Mouse (Mus musculus): ENCODE data around the gene Ptgdr2. TPM values are rescaled to one million over a fixed set of nuclear protein-coding genes. Genes with fewer than 3 reads are reported as not detected.

Gene Ptgdr2
- polyA plus RNA-seq, 1 experiment from 2014 or later = 0.09 TPM

- H3K36me3 ChIP-seq = no peaks in the 10 kb centered on the region
- no peaks in the 10 kb centered on the region for H3K9me3 ChIP-seq
- no peak overlapping the region for H3K4me3 ChIP-seq
- no peak overlapping the region for H3K9ac ChIP-seq (replicated peaks)
- peaks cover 8% of the 10 kb centered on the region for H3K4me1 ChIP-seq
- peaks cover 11% of the 10 kb centered on the region for H3K27me3 ChIP-seq
- WGBS = 89% methylated on average over 5 of the region's 5 CpGs
- no peak overlapping the region for H3K4me2 ChIP-seq (replicated peaks)
- no peak for ATAC-seq (ENCODE audit: low FRiP score, low read depth)
- H3K27ac ChIP-seq (replicated peaks) = no peak overlapping the region
These were observed 883 bp upstream of the Ptgdr2 start for GRCm38 (mm10) chr19:10936077-10936476.

- Histone ChIP-seq H3K27ac (replicated peaks) (no peak overlapping the region), H3K4me3 (no peak overlapping the region), H3K27me3 (peaks cover 20% of the 10 kb centered on the region), H3K4me2 (replicated peaks) (no peak overlapping the region), H3K4me1 (peaks cover 12% of the 10 kb centered on the region), H3K9me3 (no peaks in the 10 kb centered on the region), H3K36me3 (peaks cover 21% of the 10 kb centered on the region), H3K9ac (replicated peaks) (no peak overlapping the region)
- WGBS = 63% methylated on average over 3 of the region's 3 CpGs
- no peak for ATAC-seq (ENCODE audit: low FRiP score, low read depth)
These were observed 1.8 kb downstream of the Ptgdr2 start for GRCm38 (mm10) chr19:10938771-10939170.

- Histone ChIP-seq H3K27me3 (peaks cover 20% of the 10 kb centered on the region), H3K27ac (replicated peaks) (peak overlapping the region; percentile 55), H3K4me1 (peaks cover 12% of the 10 kb centered on the region), H3K4me2 (replicated peaks) (peak overlapping the region; percentile 62), H3K36me3 (peaks cover 36% of the 10 kb centered on the region), H3K4me3 (peak overlapping the region; percentile 39), H3K9me3 (no peaks in the 10 kb centered on the region), H3K9ac (replicated peaks) (peak overlapping the region; percentile 53)
- peak; percentile 93 for ATAC-seq (ENCODE audit: low FRiP score, low read depth)
- WGBS = 19% methylated on average over 37 of the region's 37 CpGs
These were observed 3.3 kb downstream of the Ptgdr2 start for GRCm38 (mm10) chr19:10940097-10940800.

- Histone ChIP-seq H3K36me3 (peaks cover 39% of the 10 kb centered on the region), H3K4me2 (replicated peaks) (peak overlapping the region; percentile 62), H3K9ac (replicated peaks) (peak overlapping the region; percentile 53), H3K4me1 (peaks cover 12% of the 10 kb centered on the region), H3K4me3 (peak overlapping the region; percentile 39), H3K27ac (replicated peaks) (peak overlapping the region; percentile 55), H3K27me3 (peaks cover 20% of the 10 kb centered on the region), H3K9me3 (no peaks in the 10 kb centered on the region)
- 2% methylated on average over 40 of the region's 40 CpGs for WGBS
- ATAC-seq (ENCODE audit: low FRiP score, low read depth) = peak; percentile 87
These were observed 4.0 kb downstream of the Ptgdr2 start for GRCm38 (mm10) chr19:10940801-10941457.

- peaks cover 46% of the 10 kb centered on the region for H3K36me3 ChIP-seq
- no peak overlapping the region for H3K9ac ChIP-seq (replicated peaks)
- no peak overlapping the region for H3K27ac ChIP-seq (replicated peaks)
- H3K9me3 ChIP-seq = no peaks in the 10 kb centered on the region
- WGBS = 87% methylated on average over 3 of the region's 3 CpGs
- peaks cover 14% of the 10 kb centered on the region for H3K27me3 ChIP-seq
- H3K4me2 ChIP-seq (replicated peaks) = no peak overlapping the region
- H3K4me3 ChIP-seq = no peak overlapping the region
- H3K4me1 ChIP-seq = peaks cover 36% of the 10 kb centered on the region
- ATAC-seq (ENCODE audit: low FRiP score, low read depth) = no peak
These were observed 7.0 kb downstream of the Ptgdr2 start for GRCm38 (mm10) chr19:10943955-10944354.

- peak overlapping the region; percentile 100 for H3K4me2 ChIP-seq (replicated peaks)
These were observed 9.5 kb downstream of the Ptgdr2 start for GRCm38 (mm10) chr19:10946506-10946905.

GRCm38 (mm10) chr19:10947219-10947618 lies 10.3 kb downstream of the Ptgdr2 start:
- 0 out of 2 replicates have a peak, but pooled peaks cover under 1% of the 10 kb centered on the region for H3K27me3 ChIP-seq
- H3K4me2 ChIP-seq (replicated peaks) = peak overlapping the region; percentile 100
- peaks cover 28% of the 10 kb centered on the region for H3K4me1 ChIP-seq
- no peak for ATAC-seq (ENCODE audit: low FRiP score, low read depth)
- peak overlapping the region; percentile 74 for H3K4me3 ChIP-seq
- WGBS = 90% methylated on average over 5 of the region's 5 CpGs
- H3K36me3 ChIP-seq = peaks cover 40% of the 10 kb centered on the region
- no peak overlapping the region for H3K27ac ChIP-seq (replicated peaks)
- H3K9ac ChIP-seq (replicated peaks) = peak overlapping the region; percentile 90
- H3K9me3 ChIP-seq = no peaks in the 10 kb centered on the region

More at GRCm38 (mm10) chr19:10946506-10946905, 9.5 kb downstream of the Ptgdr2 start:
- Histone ChIP-seq H3K4me3 (no peak overlapping the region), H3K36me3 (peaks cover 46% of the 10 kb centered on the region), H3K9me3 (no peaks in the 10 kb centered on the region), H3K27ac (replicated peaks) (no peak overlapping the region), H3K27me3 (peaks cover 7% of the 10 kb centered on the region; the same call in 1 of the 2 replicates), H3K9ac (replicated peaks) (no peak overlapping the region), H3K4me1 (peaks cover 28% of the 10 kb centered on the region)
- 90% methylated on average over 3 of the region's 3 CpGs for WGBS
- no peak for ATAC-seq (ENCODE audit: low FRiP score, low read depth)

- H3K9me3 ChIP-seq = no peaks in the 10 kb centered on the region
- peaks cover 30% of the 10 kb centered on the region for H3K4me1 ChIP-seq
- under 1% methylated on average over 20 of the region's 20 CpGs for whole genome bisulfite sequencing
- peaks cover 28% of the 10 kb centered on the region for H3K36me3 ChIP-seq
- no peak overlapping the region for H3K27ac ChIP-seq (replicated peaks)
- H3K4me2 ChIP-seq (replicated peaks) = peak overlapping the region; percentile 100
- ATAC-seq (ENCODE audit: low FRiP score, low read depth) = no peak
- peak overlapping the region; percentile 90 for H3K9ac ChIP-seq (replicated peaks)
- H3K4me3 ChIP-seq = peak overlapping the region; percentile 74
- H3K27me3 ChIP-seq = no peaks in the 10 kb centered on the region
These were observed 11.5 kb downstream of the Ptgdr2 start for GRCm38 (mm10) chr19:10948416-10948815.

GRCm38 (mm10) chr19:10949112-10949511 lies 12.2 kb downstream of the Ptgdr2 start, which contains the start of gene Ccdc86:
Gene Ccdc86 (minus strand): TSS chr19:10949266.
- ATAC-seq (ENCODE audit: low FRiP score, low read depth) = peak; percentile 98
- no peaks in the 10 kb centered on the region for H3K27me3 ChIP-seq
- 1% methylated on average over 30 of the region's 30 CpGs for WGBS
- H3K4me3 ChIP-seq = peak within 1 kb of the TSS; percentile 74
- H3K9ac ChIP-seq (replicated peaks) = peak within 1 kb of the TSS; percentile 90
- H3K4me2 ChIP-seq (replicated peaks) = peak within 1 kb of the TSS; percentile 100
- H3K4me1 ChIP-seq = peaks cover 30% of the 10 kb centered on the region
- H3K36me3 ChIP-seq = peaks cover 21% of the 10 kb centered on the region
- 0 out of 2 replicates have a peak within 1 kb of the TSS, but pooled peaks have one; percentile 25 for H3K27ac ChIP-seq (replicated peaks)
- no peaks in the 10 kb centered on the region for H3K9me3 ChIP-seq

- H3K27ac ChIP-seq (replicated peaks) = 0 out of 2 replicates have a peak overlapping the region, but pooled peaks have one; percentile 25
- 39% methylated on average over 9 of the region's 9 CpGs for WGBS
- H3K4me2 ChIP-seq (replicated peaks) = peak overlapping the region; percentile 100
- H3K27me3 ChIP-seq = no peaks in the 10 kb centered on the region
- peaks cover 30% of the 10 kb centered on the region for H3K4me1 ChIP-seq
- peaks cover 16% of the 10 kb centered on the region for H3K36me3 ChIP-seq
- ATAC-seq (ENCODE audit: low FRiP score, low read depth) = peak; percentile 20
- no peaks in the 10 kb centered on the region for H3K9me3 ChIP-seq
- peak overlapping the region; percentile 74 for H3K4me3 ChIP-seq
- H3K9ac ChIP-seq (replicated peaks) = peak overlapping the region; percentile 46; the same call in 1 of the 2 replicates
These were observed 12.6 kb downstream of the Ptgdr2 start for GRCm38 (mm10) chr19:10949558-10949957.

- 63% methylated on average over 11 of the region's 11 CpGs for WGBS
- H3K27me3 ChIP-seq = no peaks in the 10 kb centered on the region
- H3K4me2 ChIP-seq (replicated peaks) = 0 out of 2 replicates have a peak overlapping the region, but pooled peaks have one; percentile 5
- no peaks in the 10 kb centered on the region for H3K36me3 ChIP-seq
- no peak overlapping the region for H3K4me3 ChIP-seq
- peaks cover 19% of the 10 kb centered on the region for H3K4me1 ChIP-seq
- H3K9me3 ChIP-seq = no peaks in the 10 kb centered on the region
- H3K9ac ChIP-seq (replicated peaks) = no peak overlapping the region
- H3K27ac ChIP-seq (replicated peaks) = peak overlapping the region; percentile 67
- peak; percentile 25; the same call in 1 of the 2 replicates for ATAC-seq (ENCODE audit: low FRiP score, low read depth)
These were observed 15.3 kb downstream of the Ptgdr2 start for GRCm38 (mm10) chr19:10952021-10952939.
